Mouse (Mus musculus) adrenal gland, postnatal 4 days (tissue): ENCODE results near the gene Mpc2. TPM values are rescaled to one million over a fixed set of nuclear protein-coding genes. Genes with fewer than 3 reads are reported as not detected.

Source experiments
- DNase-seq, 2 experiments: peaks; one replicate each; pipeline ENCODE4 v3.0.0; 2021 to 2022; ENCODE audit warnings: low spot score in 2 of 2, mixed read lengths in 2 of 2
- total RNA-seq, 2 experiments: library from RNA; stranded (reverse); gene quantifications; 2 replicates each; pipeline ENCODE4 v1.2.3; 2021

The Mpc2 gene
- total RNA-seq, 2 experiments from 2014 or later, result 113 to 122 TPM

DNA sequence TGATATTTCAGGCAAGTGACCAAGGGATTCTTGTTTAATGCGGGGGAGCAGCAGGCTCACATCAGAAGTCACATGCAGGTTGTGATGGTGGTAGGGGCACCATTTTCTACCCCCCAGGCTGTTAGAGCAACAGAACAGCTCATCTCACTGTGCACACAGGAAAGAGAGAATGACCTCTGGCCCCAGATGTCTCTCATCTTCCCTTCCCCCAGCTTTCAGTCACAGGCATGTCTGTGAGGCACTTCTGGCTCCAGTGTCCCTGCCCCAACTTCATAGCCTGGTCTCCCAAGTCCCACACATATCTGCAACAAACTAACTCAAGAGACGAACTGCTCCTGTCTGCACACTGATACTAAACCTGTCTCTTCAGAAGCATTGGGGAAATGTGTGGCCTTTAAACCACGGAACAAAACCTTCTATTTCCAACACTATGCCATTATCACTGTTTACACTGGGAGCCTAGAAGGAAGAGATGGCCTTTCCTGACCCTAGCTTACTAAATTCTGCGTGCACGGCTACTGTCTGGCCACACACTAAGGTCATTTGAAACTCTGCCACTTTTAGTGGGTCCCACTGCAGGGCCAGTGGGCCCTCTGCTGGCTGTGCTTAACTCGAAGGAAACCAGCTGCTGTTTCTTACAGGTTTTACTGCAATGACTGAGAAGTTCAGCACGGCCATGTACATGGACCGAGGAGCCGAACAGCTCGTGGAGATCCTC lies 43.0 kb downstream of the Mpc2 start:
- DNase-seq, result peak; percentile 3 to 14

DNA sequence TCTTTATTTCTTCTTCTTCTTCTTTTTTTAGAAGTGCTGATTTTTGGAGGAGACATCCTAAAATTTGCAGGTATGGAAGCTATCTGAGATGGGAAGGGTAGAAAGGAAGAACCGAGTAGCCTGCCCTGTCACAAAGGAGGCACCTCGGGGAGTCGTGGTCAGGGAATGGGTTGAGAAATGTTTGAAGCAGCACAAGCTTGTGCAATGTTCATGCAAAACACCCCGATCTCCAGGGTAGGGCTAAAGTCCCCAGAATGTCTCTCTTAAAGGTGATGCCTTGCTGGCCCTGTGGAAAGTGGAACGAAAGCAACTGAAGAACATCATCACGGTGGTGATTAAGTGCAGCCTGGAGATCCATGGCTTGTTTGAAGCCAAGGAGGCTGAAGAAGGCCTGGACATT lies 45.9 kb downstream of the Mpc2 start:
- no peak for DNase-seq

DNA sequence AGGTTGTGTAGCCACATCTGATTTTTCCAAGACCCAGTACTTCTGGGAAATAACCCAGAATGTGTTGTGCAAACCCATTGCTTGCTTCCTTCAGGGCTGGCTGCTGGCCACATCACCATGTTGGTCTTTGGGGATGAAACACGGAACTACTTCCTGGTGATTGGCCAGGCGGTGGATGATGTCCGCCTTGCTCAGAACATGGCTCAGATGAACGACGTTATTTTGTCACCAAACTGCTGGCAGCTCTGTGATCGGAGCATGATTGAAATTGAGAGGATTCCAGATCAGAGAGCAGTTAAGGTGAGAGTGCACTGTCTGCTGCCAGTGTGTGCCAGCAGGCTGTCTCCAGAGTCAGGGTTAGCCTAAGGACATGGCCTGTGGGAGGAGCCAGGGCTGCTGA lies 49.7 kb downstream of the Mpc2 start:
- no peak for DNase-seq

DNA sequence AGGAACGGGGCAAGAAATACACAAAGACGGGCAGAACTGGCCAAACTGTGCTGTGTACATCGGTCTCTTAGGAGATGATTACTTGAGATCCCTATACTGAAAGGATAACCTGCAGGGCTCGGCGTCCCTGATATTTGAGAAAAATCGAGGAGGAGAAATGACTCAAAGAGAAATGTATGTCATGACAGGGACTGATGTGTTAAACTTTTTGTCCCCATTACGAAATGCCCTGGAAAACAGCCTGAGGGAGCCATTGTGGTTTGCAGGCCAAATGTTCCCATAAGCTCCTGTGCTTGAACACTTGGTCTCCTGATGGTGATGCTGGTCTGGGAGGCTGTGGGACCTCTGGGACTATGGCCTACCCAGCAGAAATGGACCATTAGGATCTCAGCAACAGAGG lies 60.3 kb downstream of the Mpc2 start:
- no peak for DNase-seq

Other genes with a start within 250 kb of the Mpc2 start
- gene Tiprl, start 223.6 kb upstream of the Mpc2 start, total RNA-seq, result 10 to 100 TPM; 54.2 to 54.4 TPM
- gene Gpr161, start 164.8 kb upstream of the Mpc2 start, total RNA-seq, result 1 to 10 TPM; 4.2 to 5.6 TPM
- 10 to 100 TPM; 40.9 to 42.9 TPM for gene Dcaf6, start 162 bp upstream of the Mpc2 start, total RNA-seq
- gene Adcy10, start 24.5 kb downstream of the Mpc2 start, total RNA-seq, result under 1 TPM; 0.28 to 0.42 TPM
- 10 to 100 TPM; 81.1 to 82.7 TPM for gene Mpzl1, start 173.9 kb downstream of the Mpc2 start, total RNA-seq
- gene Rcsd1, start 249.1 kb downstream of the Mpc2 start, total RNA-seq, result 10 to 100 TPM; 29.5 to 31.9 TPM